Mouse (Mus musculus) layer of hippocampus, adult 2 months (tissue): ENCODE results near the gene Gm21411. TPM values are rescaled to one million over a fixed set of nuclear protein-coding genes. Genes with fewer than 3 reads are reported as not detected.
"Not testable (repeated sequence)": the region's sequence is repeated elsewhere in the genome, so short reads cannot be mapped to it uniquely, and the experiment has no call there.

Experiments
- DNase-seq, 2 experiments: peaks; one replicate each; pipeline ENCODE4 v3.0.0; 2022; ENCODE audit warnings: low spot score in 2 of 2
- H3K27ac ChIP-seq: fragments of 200-600 bp; 2 replicates; pipeline ENCODE4 v1.8.1; 2022
- H3K4me3 ChIP-seq: fragments of 200-600 bp; 2 replicates; pipeline ENCODE4 v1.8.1; 2022; ENCODE audit warnings: mild to moderate bottlenecking
- CTCF ChIP-seq: fragments of 200-600 bp; conservative IDR thresholded peaks from 2 replicates; pipeline ENCODE4 v1.8.1; 2022; ENCODE audit warnings: antibody characterized with exemption, mild to moderate bottlenecking, moderate library complexity
- long read RNA-seq, 2 experiments: library from polyadenylated mRNA; stranded (forward); transcript quantifications; one replicate each; pipeline ENCODE4 v2.0.0; 2021; ENCODE audit warnings: borderline mapping rate in 2 of 2
- total RNA-seq, 2 experiments: library from RNA; stranded (reverse); gene quantifications; 2 replicates each; pipeline ENCODE4 v1.2.3; 2021

The Gm21411 gene
- not detected for total RNA-seq
- long read RNA-seq, experiment 1 = 0 reads
- long read RNA-seq, experiment 2 = 0 reads

DNA sequence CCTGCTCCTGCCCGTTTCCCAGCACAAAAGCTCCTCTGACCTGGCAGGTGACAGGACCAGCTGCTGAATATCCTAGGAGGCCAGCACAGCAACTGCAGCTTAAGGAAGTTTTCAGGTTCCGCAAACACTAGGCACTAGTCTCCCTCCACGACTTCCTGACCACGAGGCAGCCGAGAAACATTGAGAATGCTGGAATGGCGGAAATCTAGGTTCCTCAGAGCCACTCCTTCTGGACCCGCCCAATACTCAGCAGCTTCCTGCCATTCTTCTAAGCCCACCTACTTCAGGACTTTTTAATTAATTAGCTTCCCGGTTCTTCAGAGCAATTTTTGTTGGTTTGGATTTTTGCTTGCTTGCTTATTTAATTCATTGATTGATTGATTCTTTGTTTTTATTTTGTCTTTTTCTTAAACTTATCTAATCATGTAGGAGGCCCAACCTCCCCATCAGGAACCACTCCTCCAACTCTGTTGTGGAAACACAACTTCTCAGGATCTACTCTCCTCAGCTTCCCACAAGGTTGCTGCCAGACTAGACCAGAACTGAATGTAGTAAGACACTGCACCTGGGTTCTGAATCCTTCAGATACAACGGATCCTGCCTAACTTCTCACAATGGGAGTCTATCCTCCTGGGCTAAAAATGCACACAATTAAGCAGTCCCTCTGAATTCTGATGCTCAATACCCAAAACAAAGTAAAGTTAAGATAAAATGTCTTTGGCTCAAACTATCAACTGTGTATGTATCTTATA lies at the start of gene Gm21411:
Gene Gm21411 (minus strand): TSS at position 205 of the 752 bp plus-strand sequence.
- not testable (repeated sequence) for H3K4me3 ChIP-seq, DNase-seq, H3K27ac ChIP-seq

DNA sequence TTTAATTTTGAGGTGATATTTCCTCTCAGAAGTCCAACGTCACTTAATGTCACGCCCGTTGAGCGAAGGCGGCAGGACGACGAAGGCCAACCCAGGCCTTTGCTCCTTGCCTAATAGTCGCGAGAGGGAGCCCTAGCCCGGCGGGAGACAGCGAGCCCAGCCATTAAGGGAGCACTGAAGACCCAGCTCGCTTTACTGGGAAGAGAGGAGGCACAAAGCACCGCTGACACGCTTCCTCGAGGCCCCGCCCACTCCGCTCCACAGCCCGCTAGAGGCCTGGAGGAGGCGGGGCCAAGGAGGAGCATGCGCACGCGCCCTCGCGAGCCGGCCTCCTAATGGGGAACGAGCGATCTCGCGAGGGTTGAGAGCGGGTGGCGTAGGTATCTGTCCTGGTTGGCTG lies 32.3 kb upstream of the Gm21411 start:
- not testable (repeated sequence) for H3K4me3 ChIP-seq, H3K27ac ChIP-seq, DNase-seq

DNA sequence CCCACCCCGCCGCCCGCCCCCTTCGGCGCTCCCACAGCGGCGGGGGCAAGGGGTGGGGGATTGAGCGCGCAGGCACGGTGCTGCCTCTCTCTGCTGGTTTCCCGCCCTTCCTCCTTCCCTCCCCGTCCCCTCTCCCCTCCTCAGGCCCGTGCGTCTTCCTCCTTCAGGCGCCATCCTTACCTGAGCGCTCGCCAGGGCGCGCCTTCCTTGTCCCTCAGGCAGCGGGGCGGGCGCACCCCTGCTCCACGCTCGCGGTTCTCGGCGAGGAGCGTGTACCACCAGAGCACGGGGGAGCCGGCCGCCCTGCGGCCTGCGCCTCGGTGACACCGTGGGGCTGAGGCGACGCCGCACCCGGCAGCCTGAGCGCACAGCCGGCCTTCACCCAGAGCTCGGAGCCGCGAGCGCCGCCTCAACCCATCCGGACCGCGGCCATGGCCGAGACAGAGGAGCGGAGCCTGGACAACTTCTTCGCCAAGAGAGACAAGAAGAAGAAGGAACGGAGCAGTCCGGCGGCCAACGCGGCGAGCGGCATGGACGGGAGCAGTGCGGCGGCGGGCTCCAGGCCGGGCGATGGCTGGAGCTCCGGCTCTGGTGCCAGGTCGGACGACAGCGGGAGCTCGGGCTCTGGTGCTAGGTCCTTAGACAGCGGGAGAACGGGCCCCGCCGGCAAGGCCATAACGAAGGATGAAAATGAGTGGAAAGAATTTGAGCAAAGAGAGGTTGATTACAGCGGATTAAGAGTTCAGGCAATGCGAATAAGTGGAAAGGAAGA lies 23.1 kb upstream of the Gm21411 start:
- TF ChIP-seq CTCF = no peak
- no peak overlapping the region for H3K4me3 ChIP-seq

DNA sequence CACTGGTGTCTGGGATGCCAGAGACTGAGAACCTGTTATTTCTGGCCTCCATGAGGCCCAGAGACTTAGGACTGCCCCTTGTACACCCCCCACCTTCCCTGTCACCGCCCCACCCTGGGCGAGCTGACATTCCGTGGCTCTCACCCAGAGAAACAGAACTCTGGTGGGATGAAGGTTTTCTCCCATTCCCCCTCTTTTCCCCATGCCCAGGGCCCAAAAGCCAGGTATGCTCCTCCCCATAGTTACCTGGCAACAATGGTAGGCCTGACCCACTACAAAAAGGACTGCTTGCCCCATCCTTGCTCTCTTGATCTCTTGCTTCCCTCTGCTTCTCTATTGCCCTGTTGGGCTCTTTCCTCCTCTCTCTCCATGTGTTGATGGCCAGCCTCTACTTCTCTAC lies 5.8 kb upstream of the Gm21411 start:
- no peak overlapping the region for H3K27ac ChIP-seq
- no peak overlapping the region for H3K4me3 ChIP-seq
- TF ChIP-seq CTCF = no peak
- no peak for DNase-seq

More for the DNA sequence above, 23.1 kb upstream of the Gm21411 start:
- DNase-seq = no peak
- no peak overlapping the region for H3K27ac ChIP-seq

DNA sequence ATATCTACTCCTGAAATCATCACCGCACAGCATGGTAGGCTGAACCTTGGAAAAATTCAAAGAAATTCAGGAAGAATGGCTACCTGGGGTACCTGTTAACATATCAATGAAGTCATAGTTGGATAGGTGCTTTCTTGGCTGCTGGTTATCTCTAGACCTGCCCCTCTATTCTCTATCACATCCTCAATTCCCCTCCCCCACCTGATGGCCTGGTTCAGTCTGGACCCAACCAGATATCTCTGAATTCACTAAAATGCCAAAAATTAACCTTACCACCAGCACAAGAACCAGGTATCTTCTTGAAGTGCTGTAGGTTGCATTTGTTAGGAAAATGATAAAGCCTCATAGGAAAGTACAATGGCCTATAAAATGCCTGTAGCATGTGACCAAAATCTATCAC lies 1.3 kb downstream of the Gm21411 start:
- not testable (repeated sequence) for H3K4me3 ChIP-seq, DNase-seq, H3K27ac ChIP-seq

DNA sequence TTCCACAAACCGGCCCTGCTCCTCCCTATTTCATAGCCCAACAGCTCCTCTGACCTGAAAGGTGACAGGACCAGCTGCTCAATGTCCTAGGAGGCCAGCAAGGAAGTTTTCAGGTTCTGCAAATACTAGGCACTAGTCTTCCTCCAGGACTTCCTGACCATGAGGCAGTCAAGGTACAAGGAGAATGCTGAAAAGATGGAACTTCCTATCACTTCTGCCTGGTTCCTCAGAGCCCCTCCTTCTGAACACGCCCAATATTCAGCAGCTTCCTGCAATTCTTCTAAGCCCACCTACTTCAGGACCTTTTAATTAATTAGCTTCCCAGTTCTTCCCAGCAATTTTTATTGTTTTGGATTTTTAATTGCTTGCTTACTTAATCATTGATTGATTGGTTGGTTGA lies 4.6 kb downstream of the Gm21411 start:
- H3K4me3 ChIP-seq, H3K27ac ChIP-seq, DNase-seq: not testable (repeated sequence)

DNA sequence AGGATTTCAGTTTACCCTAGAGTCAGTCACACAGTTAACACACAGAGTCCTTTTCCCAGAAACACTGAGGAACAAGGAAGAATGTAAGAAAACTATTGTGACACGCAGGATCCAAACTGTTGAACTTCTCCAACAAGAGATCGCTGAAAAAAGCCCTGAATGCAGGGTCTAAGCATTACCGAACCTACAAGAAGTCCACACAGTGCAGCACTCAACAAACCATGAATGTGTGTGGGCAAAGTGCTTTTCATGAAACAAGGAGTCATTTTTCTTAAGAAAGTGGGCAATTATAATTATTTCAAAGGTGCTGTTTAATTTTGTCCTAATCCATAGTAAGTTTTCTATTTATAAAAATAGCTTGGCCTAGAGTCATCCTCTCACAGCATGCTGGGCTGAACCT lies 6.3 kb downstream of the Gm21411 start:
- H3K4me3 ChIP-seq, DNase-seq, H3K27ac ChIP-seq: not testable (repeated sequence)

Other genes starting within 250 kb of the Gm21411 start
- not detected for gene Zfp989, start 62.4 kb upstream of the Gm21411 start, total RNA-seq
- gene Rex2, start 112.3 kb upstream of the Gm21411 start, total RNA-seq = not detected
- 1 to 10 TPM; 5.4 to 8.8 TPM for gene Zfp991, start 222.4 kb upstream of the Gm21411 start, total RNA-seq